Mouse (Mus musculus) adrenal gland, adult 8-10 months (tissue): ENCODE results near the gene Olfr1416. TPM values are rescaled to one million over a fixed set of nuclear protein-coding genes. Genes with fewer than 3 reads are reported as not detected.

ENCODE experiments used
- DNase-seq: peaks from one replicate; pipeline ENCODE4 v3.0.0; 2022
- microRNA-seq, 2 experiments: library from miRNA; unstranded; fragments of <30 nt; microRNA quantifications; one replicate each; pipeline ENCODE4 v1.2.0; 2022
- total RNA-seq, 4 experiments: library from RNA; stranded (reverse); gene quantifications; 2 replicates each; pipeline ENCODE4 v1.2.4; 2022

Olfr1416 gene
- total RNA-seq, 4 experiments from 2014 or later: not detected

DNA sequence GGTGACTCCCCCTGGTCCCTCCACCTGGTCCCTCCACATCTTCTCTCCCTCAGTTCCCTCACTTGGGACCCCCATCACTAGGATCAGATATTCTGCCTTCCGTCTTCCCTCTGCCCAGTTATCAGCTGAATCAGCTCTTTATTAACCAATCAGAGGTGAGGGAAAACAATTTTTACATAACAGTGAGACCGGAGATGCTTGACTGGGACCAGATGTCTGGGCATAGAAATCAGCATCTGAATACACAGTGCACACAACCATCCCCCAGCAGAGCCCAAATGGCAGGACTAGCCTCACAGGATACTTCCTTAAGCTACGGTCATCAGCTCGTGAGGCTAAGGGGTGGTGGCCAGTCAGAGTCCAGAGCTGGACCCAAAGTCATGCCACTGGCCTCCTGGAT, 52.8 kb downstream of the Olfr1416 start:
- no peak for DNase-seq

DNA sequence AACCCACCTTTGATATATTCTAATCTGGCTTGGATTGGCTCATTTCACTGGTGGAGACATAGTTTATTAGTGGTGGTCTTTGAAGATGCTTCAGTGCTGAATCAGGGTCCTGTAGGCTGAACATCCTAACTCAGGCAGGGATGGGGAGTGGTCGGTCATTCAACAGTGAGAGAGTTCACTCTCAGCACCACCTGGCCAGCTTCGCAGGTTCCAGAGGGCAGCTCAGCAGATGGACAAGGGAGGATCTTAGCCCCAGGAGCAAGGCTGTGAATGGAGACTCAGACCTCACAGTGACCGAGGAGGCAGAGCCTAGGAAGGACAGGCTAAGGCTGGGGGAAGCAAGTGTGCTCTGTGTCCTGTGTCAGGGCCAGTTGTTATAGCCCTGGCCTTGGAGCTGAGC, 53.5 kb downstream of the Olfr1416 start:
- no peak for DNase-seq

DNA sequence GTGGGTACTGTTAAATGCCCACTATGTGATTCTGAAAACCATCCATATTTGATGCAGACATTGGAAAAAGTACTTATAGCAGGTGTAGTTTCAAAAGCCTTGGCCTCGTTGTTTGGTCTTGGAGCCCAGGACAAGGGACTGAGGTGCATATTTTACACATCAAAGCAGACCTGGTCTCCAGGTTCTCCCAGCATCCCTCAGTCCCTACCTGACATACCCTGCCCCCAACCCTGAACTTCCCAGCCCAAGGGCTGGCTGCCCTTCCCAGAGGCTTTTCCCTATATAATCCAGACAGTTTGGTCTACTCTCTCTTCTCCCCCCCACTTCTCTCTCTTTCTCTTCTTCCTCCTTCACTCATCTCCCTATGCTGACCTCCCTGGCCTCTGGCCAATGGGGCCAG, 53.9 kb downstream of the Olfr1416 start:
- DNase-seq: no peak

Small RNA genes lying within 50 kb of the gene (microRNA-seq; reads per million reads assigned to microRNA genes)
- gene Mir6900: 1.1 to 2.2 reads per million in 2 experiments

Other genes starting within 250 kb of the Olfr1416 start
- 100 to 1,000 TPM; 209 to 284 (median 255) TPM for gene Ndufa10, start 11.3 kb downstream of the Olfr1416 start, total RNA-seq
- gene Olfr1415, start 11.0 kb upstream of the Olfr1416 start, total RNA-seq: under 1 TPM in 1 of 4 experiments, not detected in 3; 0.12 TPM
- gene Olfr1414, start 33.5 kb upstream of the Olfr1416 start, total RNA-seq: under 1 TPM in 2 of 4 experiments, not detected in 2; 0.06 to 0.07 TPM
- gene Olfr1413, start 86.2 kb upstream of the Olfr1416 start, total RNA-seq: not detected
- gene Olfr1412, start 100.7 kb upstream of the Olfr1416 start, total RNA-seq: not detected
- gene Olfr1411, start 109.3 kb upstream of the Olfr1416 start, total RNA-seq: not detected
- not detected for gene Olfr1410, start 120.7 kb upstream of the Olfr1416 start, total RNA-seq
- not detected for gene Olfr12, start 132.7 kb upstream of the Olfr1416 start, total RNA-seq
- gene Cops9, start 156.9 kb upstream of the Olfr1416 start, total RNA-seq: 100 to 1,000 TPM; 279 to 327 (median 313) TPM
- under 1 TPM in 1 of 4 experiments, not detected in 3; 0.56 TPM for gene Otos, start 163.7 kb upstream of the Olfr1416 start, total RNA-seq